Mouse (Mus musculus) CH12.LX (cell line): ENCODE measurements around the gene Ypel2. TPM values are rescaled to one million over a fixed set of nuclear protein-coding genes. Genes with fewer than 3 reads are reported as not detected.

Experiments
- DNase-seq: peaks from one replicate; pipeline ENCODE4 v3.0.0-alpha.2; 2013; ENCODE audit errors: extremely low read depth
- H3K27ac ChIP-seq: 2 replicates; pipeline ENCODE4 v1.5.1; 2012; ENCODE audit warnings: low read depth, mild to moderate bottlenecking, control low read depth, moderate library complexity; ENCODE audit not compliant: insufficient read depth
- H3K27me3 ChIP-seq: replicated peaks from 2 replicates; pipeline ENCODE3; 2012; ENCODE audit warnings: inconsistent platforms
- H3K36me3 ChIP-seq, 2 experiments: replicated peaks in 1 of 2; 2 replicates each; pipeline versions ENCODE3 to v1.6.1; 2012; ENCODE audit warnings: inconsistent platforms in 1 of 2, low read length in 1 of 2, mild to moderate bottlenecking in 1 of 2, mixed read lengths in 1 of 2, moderate library complexity in 1 of 2; ENCODE audit not compliant: control insufficient read depth in 1 of 2, insufficient read depth in 1 of 2
- H3K4me1 ChIP-seq, 2 experiments: 2 replicates each; pipeline ENCODE4 v1.6.1; 2012; ENCODE audit warnings: inconsistent platforms in 1 of 2, moderate library complexity in 1 of 2; ENCODE audit not compliant: insufficient read depth in 2 of 2, control insufficient read depth in 1 of 2
- H3K4me2 ChIP-seq: 2 replicates; pipeline ENCODE4 v1.6.1; 2012; ENCODE audit warnings: low read depth, mild to moderate bottlenecking, control low read depth; ENCODE audit not compliant: poor library complexity, insufficient read depth, severe bottlenecking
- H3K4me3 ChIP-seq, 3 experiments: fragments of 150-350 bp in 1 of 3; sonication (generic) in 1 of 3; replicated peaks in 1 of 3; 2 replicates each; pipeline versions ENCODE3 to v1.5.1; 2011 to 2012; ENCODE audit warnings: low read depth in 2 of 3, low read length in 2 of 3, mild to moderate bottlenecking in 2 of 3, moderate library complexity in 2 of 3, control low read depth in 1 of 3, improper control_type of control experiment in 1 of 3, inconsistent platforms in 1 of 3, mixed read lengths in 1 of 3; ENCODE audit not compliant: poor library complexity in 1 of 3
- H3K79me2 ChIP-seq: replicated peaks from 2 replicates; pipeline ENCODE4 v1.6.1; 2012; ENCODE audit warnings: mild to moderate bottlenecking, moderate library complexity; ENCODE audit not compliant: control insufficient read depth, poor library complexity, insufficient read depth, severe bottlenecking; ENCODE audit errors: extremely low read depth
- H3K9ac ChIP-seq: 2 replicates; pipeline ENCODE4 v1.6.1; 2012; ENCODE audit warnings: low read depth, mild to moderate bottlenecking, control low read depth, moderate library complexity; ENCODE audit not compliant: insufficient read depth
- H3K9me3 ChIP-seq: replicated peaks from 2 replicates; pipeline ENCODE3; 2012; ENCODE audit warnings: low read length, inconsistent platforms, mixed read lengths
- BHLHE40 ChIP-seq: IDR thresholded peaks from 2 replicates; pipeline ENCODE4 v1.6.1; 2011; ENCODE audit warnings: mild to moderate bottlenecking, low read depth, low read length, improper control_type of control experiment
- CHD1 ChIP-seq: IDR thresholded peaks from 2 replicates; pipeline ENCODE4 v1.6.1; 2012; ENCODE audit warnings: low read depth, low read length, improper control_type of control experiment, inconsistent platforms
- CHD2 ChIP-seq: IDR thresholded peaks from 2 replicates; pipeline ENCODE4 v1.6.1; 2011; ENCODE audit warnings: low read length, improper control_type of control experiment
- CTCF ChIP-seq, 2 experiments: IDR thresholded peaks in 1 of 2; conservative IDR thresholded peaks in 1 of 2; 2 replicates each; pipeline ENCODE4 v1.5.1; 2011 to 2012; ENCODE audit warnings: low read depth in 2 of 2, low read length in 2 of 2, improper control_type of control experiment in 1 of 2, inconsistent platforms in 1 of 2, mild to moderate bottlenecking in 1 of 2, moderate library complexity in 1 of 2
- ELF1 ChIP-seq: IDR thresholded peaks from 2 replicates; pipeline ENCODE4 v1.6.1; 2014; ENCODE audit warnings: low read depth, mild to moderate bottlenecking, inconsistent platforms, low read length, improper control_type of control experiment
- EP300 ChIP-seq: IDR thresholded peaks from 2 replicates; pipeline ENCODE4 v1.6.1; 2011; ENCODE audit warnings: low read length, improper control_type of control experiment
- ETS1 ChIP-seq: conservative IDR thresholded peaks from 2 replicates; pipeline ENCODE4 v1.6.1; 2012; ENCODE audit warnings: low read depth, mild to moderate bottlenecking, inconsistent platforms, low read length, improper control_type of control experiment, moderate library complexity
- GABPA ChIP-seq: IDR thresholded peaks from 2 replicates; pipeline ENCODE4 v1.6.1; 2012; ENCODE audit warnings: low read depth, low read length, improper control_type of control experiment, inconsistent platforms; ENCODE audit not compliant: insufficient replicate concordance
- IRF4 ChIP-seq: IDR thresholded peaks from 2 replicates; pipeline ENCODE4 v1.6.1; 2014; ENCODE audit warnings: low read depth, mild to moderate bottlenecking, inconsistent platforms, low read length, improper control_type of control experiment
- JUN ChIP-seq: IDR thresholded peaks from 2 replicates; pipeline ENCODE4 v1.6.1; 2011; ENCODE audit warnings: low read depth, mild to moderate bottlenecking, low read length, improper control_type of control experiment, moderate library complexity; ENCODE audit not compliant: insufficient read depth
- KAT2A ChIP-seq: IDR thresholded peaks from 2 replicates; pipeline ENCODE4 v1.6.1; 2012; ENCODE audit warnings: low read length, improper control_type of control experiment, inconsistent platforms; ENCODE audit not compliant: insufficient replicate concordance
- MAX ChIP-seq: IDR thresholded peaks from 2 replicates; pipeline ENCODE4 v1.6.1; 2011; ENCODE audit warnings: low read length, improper control_type of control experiment
- MAZ ChIP-seq: IDR thresholded peaks from 2 replicates; pipeline ENCODE4 v1.6.1; 2012; ENCODE audit warnings: low read depth, mild to moderate bottlenecking, inconsistent platforms, low read length, improper control_type of control experiment, moderate library complexity
- MYC ChIP-seq: IDR thresholded peaks from 2 replicates; pipeline ENCODE4 v1.6.1; 2011; ENCODE audit warnings: low read depth, mild to moderate bottlenecking, improper control_type of control experiment, low read length
- NELFE ChIP-seq: IDR thresholded peaks from 2 replicates; pipeline ENCODE4 v1.6.1; 2011; ENCODE audit warnings: low read depth, low read length, improper control_type of control experiment
- POLR2A ChIP-seq: IDR thresholded peaks from 2 replicates; pipeline ENCODE4 v1.6.1; 2011; ENCODE audit warnings: low read depth, mild to moderate bottlenecking, improper control_type of control experiment, low read length
- POLR2AphosphoS2 ChIP-seq: IDR thresholded peaks from 2 replicates; pipeline ENCODE4 v1.6.1; 2011; ENCODE audit warnings: low read depth, low read length, improper control_type of control experiment
- RCOR1 ChIP-seq: conservative IDR thresholded peaks from 2 replicates; pipeline ENCODE4 v1.6.1; 2012; ENCODE audit warnings: low read depth, mild to moderate bottlenecking, inconsistent platforms, low read length, improper control_type of control experiment
- SMC3 ChIP-seq: IDR thresholded peaks from 2 replicates; pipeline ENCODE4 v1.6.1; 2011; ENCODE audit warnings: low read depth, low read length, improper control_type of control experiment
- TCF12 ChIP-seq: IDR thresholded peaks from 2 replicates; pipeline ENCODE4 v1.6.1; 2014; ENCODE audit warnings: low read depth, mild to moderate bottlenecking, inconsistent platforms, low read length, improper control_type of control experiment
- UBTF ChIP-seq: IDR thresholded peaks from 2 replicates; pipeline ENCODE4 v1.6.1; 2012; ENCODE audit warnings: low read depth, mild to moderate bottlenecking, inconsistent platforms, low read length, improper control_type of control experiment, moderate library complexity
- USF1 ChIP-seq: IDR thresholded peaks from 2 replicates; pipeline ENCODE4 v1.6.1; 2014; ENCODE audit warnings: low read depth, mild to moderate bottlenecking, inconsistent platforms, low read length, improper control_type of control experiment
- USF2 ChIP-seq: conservative IDR thresholded peaks from 2 replicates; pipeline ENCODE4 v1.6.1; 2011; ENCODE audit warnings: low read depth, low read length, improper control_type of control experiment
- ZKSCAN1 ChIP-seq: IDR thresholded peaks from 2 replicates; pipeline ENCODE4 v1.6.1; 2012; ENCODE audit warnings: low read depth, inconsistent platforms, low read length, improper control_type of control experiment, borderline replicate concordance
- ZNF384 ChIP-seq: IDR thresholded peaks from 2 replicates; pipeline ENCODE4 v1.6.1; 2012; ENCODE audit warnings: low read depth, low read length, improper control_type of control experiment, inconsistent platforms
- dilution Hi-C: fragments of 300-500 bp; cut with MboI; formaldehyde crosslinking; loops from 2 replicates; pipeline ENCODE4 v1.14.3; 2020; ENCODE audit warnings: low sequenced_read_pairs; ENCODE audit not compliant: extremely low pct_unique_long_range_greater_than_20kb, extremely low pct_ligation_motif_present
- in situ Hi-C: fragments of 300-500 bp; cut with MboI; formaldehyde crosslinking; loops from 3 replicates; pipeline ENCODE4 v1.14.3; 2019; ENCODE audit warnings: low sequenced_read_pairs, low pct_ligation_motif_present, low pct_unique_long_range_greater_than_20kb, mixed read lengths
- polyA plus RNA-seq: library from polyadenylated mRNA; unstranded; fragments of >175 nt; gene quantifications from 2 replicates; pipeline ENCODE4 v1.2.1, GENCODE M21; 2012; ENCODE audit warnings: low read depth; ENCODE audit not compliant: insufficient read length
- total RNA-seq, 2 experiments: library from RNA; depleted of rRNA; stranded (reverse); fragments of 300-350 nt in 1 of 2; fragments of >200 nt in 1 of 2; gene quantifications; 2 replicates each; pipeline ENCODE4 v1.2.3; 2012 to 2014

Ypel2 gene
- total and polyA plus RNA-seq, 3 experiments, result 0.38 to 0.91 (median 0.59) TPM

DNA sequence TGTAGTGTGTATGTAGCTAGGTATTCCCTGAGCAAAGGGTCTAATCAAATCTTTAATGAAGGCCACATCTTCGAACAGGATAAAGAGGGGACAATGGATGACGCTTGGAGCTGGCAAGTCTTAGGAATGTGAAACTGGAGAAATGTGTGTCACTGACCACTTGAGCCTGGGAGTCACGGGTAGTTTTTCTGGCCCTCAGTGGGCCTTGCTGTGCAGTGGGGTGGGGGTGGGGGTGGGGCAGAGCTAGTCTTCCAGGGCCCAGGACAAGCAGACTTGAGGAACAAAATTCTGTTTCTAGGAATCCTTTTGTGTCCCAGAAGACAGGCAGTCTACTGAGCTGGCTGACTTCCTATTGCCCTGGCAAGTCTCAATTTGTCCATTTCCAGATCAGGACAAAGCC is 55.0 kb downstream of the Ypel2 start:
- H3K27me3 ChIP-seq, result no peaks in the 10 kb centered on the region
- no peak overlapping the region for H3K9ac ChIP-seq
- H3K4me1 ChIP-seq, result peaks cover 0 to 5% of the 10 kb centered on the region in 2 experiments; a peak in 2 of 4 replicates
- no peak overlapping the region for H3K27ac ChIP-seq
- TF ChIP-seq POLR2A, result no peak
- no peak for TF ChIP-seq SMC3
- no peak for TF ChIP-seq CHD2
- TF ChIP-seq UBTF, result no peak
- no peak for TF ChIP-seq KAT2A
- no peak for TF ChIP-seq USF1
- no peak for TF ChIP-seq CTCF (conservative IDR thresholded peaks at IDR 0.05 in 1 of 2, IDR thresholded peaks at IDR 0.05 in 1 of 2; ENCODE audit: low read depth in 2 of 2, low read length in 2 of 2)
- TF ChIP-seq MAZ, result no peak
- no peak for TF ChIP-seq JUN
- TF ChIP-seq TCF12, result no peak
- TF ChIP-seq CHD1, result no peak
- TF ChIP-seq USF2, result no peak
- H3K4me2 ChIP-seq, result no peak overlapping the region
- in situ Hi-C loops, result no loop called here
- dilution Hi-C loops, result no loop called here
- no peak for DNase-seq
- H3K79me2 ChIP-seq, result no peaks in the 10 kb centered on the region
- no peak overlapping the region for H3K4me3 ChIP-seq
- H3K9me3 ChIP-seq, result no peaks in the 10 kb centered on the region
- no peaks in the 10 kb centered on the region for H3K36me3 ChIP-seq

DNA sequence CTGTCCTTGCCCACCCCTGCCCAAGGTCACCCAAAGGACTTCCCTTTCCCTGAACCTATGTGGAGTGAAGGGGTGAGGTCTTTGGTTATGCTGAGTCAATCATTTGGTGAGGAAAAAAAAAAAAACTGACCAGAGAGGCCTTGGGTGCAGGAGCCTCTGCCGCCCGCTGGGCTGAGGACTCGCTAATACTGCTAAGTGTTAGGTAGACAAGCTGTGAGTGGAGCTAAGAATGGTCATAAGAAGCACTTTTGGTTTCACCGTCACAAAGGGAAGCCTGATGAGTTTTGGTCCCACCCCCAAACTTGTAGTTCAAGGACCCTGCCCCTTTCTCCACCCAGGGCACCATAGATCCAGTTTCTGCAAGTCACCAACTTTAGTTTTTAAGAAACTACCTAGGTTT is 55.4 kb downstream of the Ypel2 start:
- dilution Hi-C loops (no loop called here), in situ Hi-C loops (no loop called here)
- H3K9ac ChIP-seq, result no peak overlapping the region
- peaks cover 0 to 5% of the 10 kb centered on the region in 2 experiments; a peak in 2 of 4 replicates for H3K4me1 ChIP-seq
- H3K27me3 ChIP-seq, result no peaks in the 10 kb centered on the region
- H3K4me2 ChIP-seq, result no peak overlapping the region
- no peak for TF ChIP-seq ETS1
- TF ChIP-seq ZNF384, result 0 out of 2 replicates have a peak, but pooled peaks have one; percentile 7
- TF ChIP-seq GABPA, result no peak
- DNase-seq, result no peak
- no peaks in the 10 kb centered on the region for H3K79me2 ChIP-seq
- no peak overlapping the region for H3K4me3 ChIP-seq
- no peaks in the 10 kb centered on the region for H3K9me3 ChIP-seq
- no peak overlapping the region for H3K27ac ChIP-seq
- no peaks in the 10 kb centered on the region for H3K36me3 ChIP-seq

DNA sequence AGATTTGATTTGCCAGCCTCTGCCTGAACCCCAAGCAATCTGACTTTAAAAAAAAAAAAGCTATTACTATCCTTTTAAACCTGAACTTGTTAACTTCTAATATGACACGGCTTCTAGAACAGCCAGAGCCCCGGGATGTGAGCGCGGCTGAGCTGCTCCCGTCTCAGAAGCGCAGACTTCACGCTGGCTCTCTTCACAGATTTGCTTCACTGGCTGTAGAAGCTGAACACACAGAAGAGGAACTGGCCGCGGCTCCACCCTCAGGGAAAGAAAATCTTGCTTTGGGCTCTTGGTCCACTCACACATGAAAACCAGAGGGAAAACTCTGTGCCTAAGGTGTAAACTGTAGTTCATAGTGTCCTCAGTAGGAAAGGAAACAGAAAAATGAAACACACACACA is 56.6 kb downstream of the Ypel2 start:
- no peak overlapping the region for H3K27ac ChIP-seq
- DNase-seq, result peak; percentile 17
- dilution Hi-C loops (no loop called here), in situ Hi-C loops (no loop called here)
- H3K4me3 ChIP-seq, result no peak overlapping the region
- H3K9ac ChIP-seq, result no peak overlapping the region
- H3K4me2 ChIP-seq, result no peak overlapping the region
- H3K9me3 ChIP-seq, result no peaks in the 10 kb centered on the region
- H3K27me3 ChIP-seq, result no peaks in the 10 kb centered on the region
- no peaks in the 10 kb centered on the region for H3K79me2 ChIP-seq
- no peaks in the 10 kb centered on the region for H3K36me3 ChIP-seq
- TF ChIP-seq RCOR1 (no peak), TCF12 (no peak), BHLHE40 (no peak), CTCF (conservative IDR thresholded peaks at IDR 0.05 in 1 of 2, IDR thresholded peaks at IDR 0.05 in 1 of 2; ENCODE audit: low read depth in 2 of 2, low read length in 2 of 2) (no peak), MAZ (no peak), USF2 (no peak), ELF1 (no peak), ZKSCAN1 (no peak), IRF4 (no peak), ETS1 (no peak), NELFE (no peak), KAT2A (no peak), MAX (no peak), POLR2A (no peak), EP300 (no peak), POLR2AphosphoS2 (no peak), MYC (no peak), SMC3 (no peak), CHD2 (no peak), USF1 (no peak)
- peaks cover 0 to 5% of the 10 kb centered on the region in 2 experiments; a peak in 2 of 4 replicates for H3K4me1 ChIP-seq
